Mouse (Mus musculus) layer of hippocampus, postnatal 36 days (tissue): ENCODE measurements around the gene Btrc. TPM values are rescaled to one million over a fixed set of nuclear protein-coding genes. Genes with fewer than 3 reads are reported as not detected.
"Not testable (repeated sequence)": the region's sequence is repeated elsewhere in the genome, so short reads cannot be mapped to it uniquely, and the experiment has no call there.

Experiments used
- DNase-seq, 2 experiments: peaks; one replicate each; pipeline ENCODE4 v3.0.0; 2022
- total RNA-seq, 2 experiments: library from RNA; stranded (reverse); gene quantifications; 2 replicates each; pipeline ENCODE4 v1.2.3; 2021

Gene Btrc
- 10 to 100 TPM; 90.8 to 98.2 TPM for total RNA-seq

- DNase-seq, result peak; percentile 100
Observed at GRCm38 (mm10) chr19:45363384-45363926, at the start of gene Btrc. Gene Btrc, plus strand, starts transcription at chr19:45363734.

DNA sequence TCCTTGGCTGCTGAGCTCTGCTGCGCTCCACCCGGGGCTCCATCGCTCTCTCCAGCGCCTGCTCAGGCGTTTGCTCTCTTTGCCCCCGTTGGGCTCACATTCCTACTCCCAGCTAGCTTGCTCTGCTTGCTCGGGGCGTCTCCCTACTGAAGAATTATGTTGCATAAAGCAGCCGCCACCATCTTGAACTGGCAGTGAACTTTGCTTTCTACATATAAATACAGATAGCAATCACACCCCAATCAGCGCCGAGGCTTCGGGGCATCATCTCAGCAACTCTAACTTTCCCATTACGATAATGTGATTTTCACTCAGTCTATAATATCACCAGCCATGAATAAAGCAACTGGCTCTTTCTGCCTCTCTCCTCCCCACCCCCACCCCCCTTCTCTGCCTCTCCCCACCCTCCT is 46.1 kb upstream of the Btrc start:
- no peak for DNase-seq

- no peak for DNase-seq
Observed at GRCm38 (mm10) chr19:45321062-45321461, 42.5 kb upstream of the Btrc start.

DNA sequence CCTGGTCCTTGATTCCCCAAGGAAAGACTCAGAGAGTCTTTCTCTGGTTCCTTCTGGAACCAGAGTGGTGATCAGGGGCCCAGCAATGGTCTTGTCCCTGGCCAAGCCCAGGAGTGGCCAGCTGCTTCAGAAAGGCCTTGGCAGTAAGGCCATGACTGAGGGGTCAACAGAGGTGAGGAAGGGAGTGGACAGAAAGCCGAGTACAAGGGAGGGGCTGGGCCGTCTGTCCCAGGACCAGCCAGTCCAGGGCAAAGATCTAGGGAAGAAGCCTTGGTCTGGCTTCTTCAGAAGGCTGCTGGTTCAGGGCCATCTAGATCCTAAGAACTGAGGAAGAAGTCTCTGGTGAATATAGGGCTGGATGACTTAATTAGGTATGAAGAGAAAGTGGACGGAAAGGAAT is 34.5 kb upstream of the Btrc start:
- no peak for DNase-seq

DNA sequence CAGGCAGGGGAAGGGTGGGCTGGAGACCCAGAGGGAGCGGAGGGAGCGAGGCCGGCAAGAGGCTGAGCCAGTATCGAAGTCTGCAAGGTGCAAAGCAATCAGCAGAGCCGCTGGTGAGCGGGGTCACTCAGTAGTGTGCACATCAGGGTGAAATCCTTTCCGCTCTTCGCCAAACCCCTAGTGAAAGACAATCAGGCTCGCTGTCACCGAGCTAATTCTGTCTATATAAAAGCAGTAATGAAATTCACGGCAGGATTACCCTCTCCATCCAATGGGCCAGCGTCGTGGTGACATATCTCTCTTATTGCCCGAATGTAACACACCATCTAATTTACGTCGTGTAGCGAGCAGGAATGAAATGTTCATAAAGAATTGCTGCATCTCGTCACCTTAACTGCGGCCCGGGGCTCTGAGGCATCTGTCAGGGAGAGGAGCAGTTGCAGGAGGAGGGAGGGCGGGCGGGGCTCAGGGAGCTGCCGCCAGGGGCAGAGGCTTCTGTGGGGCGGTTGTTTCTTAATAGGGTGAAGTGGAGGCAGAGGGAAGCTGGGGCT is 33.7 kb upstream of the Btrc start:
- DNase-seq, result no peak

- DNase-seq, result no peak
Observed at GRCm38 (mm10) chr19:45336718-45337117, 26.8 kb upstream of the Btrc start.

DNA sequence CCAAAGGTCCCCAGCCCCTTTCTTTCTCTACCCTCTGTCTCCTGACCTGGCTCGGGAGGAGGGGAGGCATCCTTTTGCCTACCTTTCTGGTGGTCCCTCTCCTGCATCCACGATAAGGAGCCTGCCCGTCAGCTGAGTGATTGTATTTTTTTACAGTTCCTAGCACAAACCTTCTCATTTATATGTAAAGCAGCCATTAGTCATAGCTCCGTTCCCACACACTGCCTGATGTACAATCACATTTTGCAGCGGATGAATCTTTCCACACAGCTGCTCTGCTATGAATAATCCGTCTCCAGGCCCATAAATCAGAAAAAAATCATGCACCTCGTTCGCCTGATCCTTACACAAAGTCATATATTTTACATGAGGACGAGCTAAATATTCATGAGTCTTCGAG is 25.4 kb upstream of the Btrc start:
- peak; percentile 26 to 35 for DNase-seq

DNA sequence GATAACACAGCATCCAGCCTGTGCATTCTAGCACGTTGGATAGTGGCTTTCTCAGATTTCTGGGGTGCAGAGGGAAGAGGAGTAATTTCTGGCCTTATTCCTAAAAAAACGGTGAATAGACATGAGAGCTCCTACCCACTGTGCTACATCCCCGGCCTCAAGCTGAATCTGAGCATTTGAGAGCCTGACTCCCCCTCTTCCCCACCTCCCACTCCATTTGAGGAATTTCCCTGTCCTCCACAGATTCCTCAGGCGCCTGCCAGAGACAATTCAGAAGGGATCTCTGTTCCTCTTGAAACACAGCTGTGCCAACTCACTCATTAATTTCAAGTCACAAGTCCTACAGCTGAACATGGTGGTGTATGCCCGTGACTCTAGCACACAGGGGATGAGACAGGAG is 19.6 kb upstream of the Btrc start:
- peak in 1 of 2 experiments; percentile 30 for DNase-seq

DNA sequence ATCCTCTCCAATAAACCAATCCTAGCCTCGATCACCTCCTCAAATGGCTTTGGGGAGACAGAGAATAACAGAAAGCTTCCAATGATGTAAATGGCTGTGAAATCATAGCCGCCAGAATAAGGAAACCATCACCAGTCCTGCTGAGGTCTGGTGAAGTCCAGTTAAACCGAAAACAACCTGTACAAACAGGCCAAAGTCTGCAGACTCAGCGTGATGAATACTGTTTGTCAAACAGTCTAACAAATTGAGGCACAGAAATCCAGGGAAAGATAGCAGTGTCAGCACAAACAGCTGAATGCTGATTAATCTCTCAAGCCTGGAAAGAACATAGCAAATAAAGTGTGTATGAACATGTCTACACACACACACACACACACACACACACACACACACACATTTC is 15.3 kb upstream of the Btrc start:
- DNase-seq, result no peak

- no peak for DNase-seq
Observed at GRCm38 (mm10) chr19:45350456-45350855, 13.1 kb upstream of the Btrc start.

DNA sequence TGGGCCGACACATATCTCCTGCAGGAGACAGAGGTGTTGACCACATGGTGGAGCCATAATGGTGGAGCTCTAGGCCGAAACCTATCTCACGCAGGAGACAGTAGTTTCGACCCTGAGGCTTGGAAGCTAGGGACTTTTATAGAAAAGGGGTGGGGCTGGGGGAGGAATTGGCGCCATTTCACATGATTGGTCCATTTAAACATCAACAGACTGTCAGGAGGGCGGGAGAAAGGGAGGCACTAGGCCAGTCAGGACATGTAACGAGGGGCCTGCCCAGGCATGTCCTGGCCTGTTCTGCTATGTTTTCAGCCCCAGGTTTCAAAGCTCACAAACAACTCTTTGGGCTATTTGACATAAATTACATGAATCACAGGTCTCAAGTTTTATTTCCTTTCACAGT is 10.8 kb upstream of the Btrc start:
- not testable (repeated sequence) for DNase-seq

- DNase-seq, result no peak
Observed at GRCm38 (mm10) chr19:45355678-45356077, 7.9 kb upstream of the Btrc start.

GRCm38 (mm10) chr19:45356868-45357267 is 6.7 kb upstream of the Btrc start:
- DNase-seq, result not testable (repeated sequence)

- DNase-seq, result no peak
Observed at GRCm38 (mm10) chr19:45360486-45360885, 3.0 kb upstream of the Btrc start.

- DNase-seq, result no peak
Observed at GRCm38 (mm10) chr19:45363933-45364391, 428 bp downstream of the Btrc start.

DNA sequence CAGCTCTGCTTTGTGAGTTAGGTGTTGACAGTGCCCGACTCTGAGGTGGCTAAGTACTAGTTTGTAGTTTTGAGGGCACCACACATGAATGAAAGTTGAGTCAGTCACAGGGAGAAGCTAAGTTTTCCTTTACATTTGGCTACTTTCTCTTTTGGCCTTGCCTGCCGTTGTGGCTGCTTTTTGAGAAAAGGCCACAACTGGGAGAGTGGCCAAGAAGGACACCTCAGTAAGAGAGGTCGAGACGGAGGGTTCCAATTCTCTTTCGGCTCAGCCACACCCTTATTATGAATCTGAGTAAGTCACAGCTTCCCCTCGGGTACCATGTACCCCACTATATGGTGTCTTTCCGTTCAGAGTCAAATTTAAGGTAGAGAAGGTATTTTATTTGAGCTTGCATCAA is 3.1 kb downstream of the Btrc start:
- no peak for DNase-seq

- not testable (repeated sequence) for DNase-seq
Observed at GRCm38 (mm10) chr19:45384815-45385214, 21.3 kb downstream of the Btrc start.

DNA sequence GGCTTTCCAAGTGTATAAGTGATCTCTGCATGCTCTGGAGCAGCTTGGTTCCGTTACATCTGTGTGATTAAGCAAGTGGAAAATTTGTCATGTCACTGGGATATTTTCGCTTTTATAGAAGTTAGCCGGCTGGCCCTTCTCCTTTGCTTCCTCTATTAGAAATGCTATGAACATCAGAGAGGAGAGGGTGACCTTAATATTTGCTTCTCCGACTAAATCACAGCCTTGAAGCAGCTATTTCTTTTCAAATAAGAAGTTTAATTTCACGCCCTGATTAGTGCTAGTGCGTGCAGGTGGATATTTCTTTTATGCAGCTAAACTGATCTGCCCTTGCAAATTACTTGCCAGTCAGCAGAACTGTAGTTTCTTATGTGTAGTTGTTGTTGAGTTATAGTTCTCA is 25.0 kb downstream of the Btrc start:
- DNase-seq, result no peak

- DNase-seq, result no peak
Observed at GRCm38 (mm10) chr19:45394078-45394477, 30.5 kb downstream of the Btrc start.

GRCm38 (mm10) chr19:45411000-45411399 is 47.5 kb downstream of the Btrc start:
- no peak for DNase-seq

DNA sequence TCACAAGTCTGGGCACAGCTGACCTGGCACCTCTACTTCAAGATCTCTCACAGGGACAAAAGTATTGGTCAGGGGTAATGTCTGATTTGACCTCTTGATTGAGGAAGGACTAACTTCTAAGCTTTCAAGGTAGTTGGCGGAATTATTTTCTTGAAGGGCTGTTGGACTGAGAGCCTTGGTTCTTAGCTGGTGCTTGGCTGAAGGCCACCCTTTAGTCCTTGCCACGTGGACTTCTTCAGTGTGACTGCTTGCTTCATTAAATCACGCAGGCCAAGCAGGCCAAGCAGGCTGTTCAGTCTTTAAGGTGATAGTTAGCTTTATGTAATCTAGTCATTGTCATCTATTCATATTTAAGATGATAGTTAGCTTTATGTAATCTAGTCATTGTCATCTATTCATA is 49.2 kb downstream of the Btrc start:
- DNase-seq, result no peak

- no peak for DNase-seq
Observed at GRCm38 (mm10) chr19:45413966-45414365, 50.4 kb downstream of the Btrc start.

DNA sequence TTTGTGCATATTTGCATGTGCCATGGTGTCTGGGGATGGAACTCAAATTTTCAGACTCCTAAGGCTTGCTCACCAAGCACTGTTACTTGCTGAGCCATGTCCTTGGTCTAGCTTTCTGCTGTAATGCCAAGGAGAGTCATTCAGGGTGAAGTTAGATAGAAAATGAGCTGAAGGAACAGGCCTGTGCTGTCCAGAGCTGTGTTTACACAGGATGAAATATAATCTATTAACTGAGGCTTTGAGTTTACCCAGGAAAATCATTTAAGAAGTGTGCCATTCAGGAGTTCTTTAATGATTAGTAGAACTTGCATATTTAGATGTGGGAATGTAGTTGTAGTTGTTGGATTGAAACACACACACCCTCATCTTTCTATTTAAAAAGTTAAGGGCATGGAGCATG is 54.1 kb downstream of the Btrc start:
- no peak for DNase-seq

DNA sequence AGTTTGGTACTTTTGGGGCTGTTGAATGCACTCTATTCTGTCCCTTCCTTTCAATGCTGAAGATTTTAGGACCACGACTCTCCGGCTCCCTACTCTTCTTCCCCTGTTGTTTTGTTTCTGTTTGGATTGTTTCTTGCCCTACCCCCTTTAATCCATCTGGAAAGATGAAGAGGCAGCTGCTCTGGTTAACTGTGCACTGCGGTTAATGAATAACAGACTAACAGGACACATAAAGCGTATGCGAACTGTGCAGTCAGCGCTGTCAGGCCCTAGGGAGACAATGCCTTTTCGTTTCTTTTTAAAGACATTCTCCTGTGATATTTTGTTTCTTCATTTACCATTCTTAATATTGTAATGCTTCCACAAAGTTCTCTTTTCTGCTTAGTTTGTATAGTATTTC is 58.7 kb downstream of the Btrc start:
- DNase-seq, result no peak

GRCm38 (mm10) chr19:45428146-45428545 is 64.6 kb downstream of the Btrc start:
- no peak for DNase-seq
